Mouse (Mus musculus): ENCODE measurements around the gene March9. TPM values are rescaled to one million over a fixed set of nuclear protein-coding genes. Genes with fewer than 3 reads are reported as not detected.
A peak's percentile ranks its signal among the peaks of the same experiment; 100 is the strongest.

Gene March9
- 1.5 and 1.8 TPM in 2 replicates for polyA plus RNA-seq (2015; fragmentation: Nextera tagmentation; extraction: Ambion mirVana)

- peak within 1 kb of the TSS; percentile 94 for H3K4me3 ChIP-seq
- H3K4me2 ChIP-seq (replicated peaks): peak within 1 kb of the TSS; percentile 93
- no peaks in the 10 kb centered on the region for H3K9me3 ChIP-seq
- H3K27ac ChIP-seq: peak within 1 kb of the TSS; percentile 39; the same call in 1 of the 2 replicates
- WGBS: under 1% methylated on average over 36 of the region's 72 CpGs
- H3K36me3 ChIP-seq: peaks cover 34% of the 10 kb centered on the region
- peak; percentile 5; the same call in 1 of the 2 replicates for ATAC-seq (ENCODE audit: low FRiP score, low read depth)
- H3K9ac ChIP-seq: peak within 1 kb of the TSS; percentile 85
- H3K4me1 ChIP-seq: peaks cover 26% of the 10 kb centered on the region
- peaks cover 28% of the 10 kb centered on the region for H3K27me3 ChIP-seq
These were observed at the start of gene March9 for GRCm38 (mm10) chr10:127059968-127060916. March9 (minus strand) TSS chr10:127060184.

- H3K27ac ChIP-seq: no peak overlapping the region
- WGBS: 77% methylated on average over 3 of the region's 3 CpGs
- no peak overlapping the region for H3K4me3 ChIP-seq
- H3K36me3 ChIP-seq: peaks cover 22% of the 10 kb centered on the region
- no peak overlapping the region for H3K9ac ChIP-seq
- no peak for ATAC-seq (ENCODE audit: low FRiP score, low read depth)
- H3K4me1 ChIP-seq: no peaks in the 10 kb centered on the region
- H3K27me3 ChIP-seq: no peaks in the 10 kb centered on the region
- H3K9me3 ChIP-seq: no peaks in the 10 kb centered on the region
- no peak overlapping the region for H3K4me2 ChIP-seq (replicated peaks)
These were observed 48.2 kb upstream of the March9 start for GRCm38 (mm10) chr10:127108262-127108583.

GRCm38 (mm10) chr10:127107563-127108261 is 47.7 kb upstream of the March9 start:
- no peak overlapping the region for H3K4me3 ChIP-seq
- H3K4me1 ChIP-seq: no peaks in the 10 kb centered on the region
- H3K9ac ChIP-seq: no peak overlapping the region
- H3K36me3 ChIP-seq: peaks cover 17% of the 10 kb centered on the region
- no peaks in the 10 kb centered on the region for H3K9me3 ChIP-seq
- no peak overlapping the region for H3K4me2 ChIP-seq (replicated peaks)
- WGBS: 84% methylated on average over 16 of the region's 16 CpGs
- no peak for ATAC-seq (ENCODE audit: low FRiP score, low read depth)
- no peaks in the 10 kb centered on the region for H3K27me3 ChIP-seq
- no peak overlapping the region for H3K27ac ChIP-seq

GRCm38 (mm10) chr10:127103631-127104030 is 43.6 kb upstream of the March9 start:
- H3K36me3 ChIP-seq: peaks cover 30% of the 10 kb centered on the region

GRCm38 (mm10) chr10:127101151-127101550 is 41.2 kb upstream of the March9 start:
- 86% methylated on average over 6 of the region's 6 CpGs for WGBS
- Histone ChIP-seq H3K9ac (no peak overlapping the region), H3K36me3 (peaks cover 44% of the 10 kb centered on the region), H3K27me3 (no peaks in the 10 kb centered on the region), H3K4me3 (no peak overlapping the region), H3K27ac (no peak overlapping the region), H3K4me2 (replicated peaks) (no peak overlapping the region), H3K9me3 (no peaks in the 10 kb centered on the region), H3K4me1 (no peaks in the 10 kb centered on the region)
- no peak for ATAC-seq (ENCODE audit: low FRiP score, low read depth)

More at GRCm38 (mm10) chr10:127103631-127104030, 43.6 kb upstream of the March9 start:
- H3K27ac ChIP-seq: no peak overlapping the region
- H3K9ac ChIP-seq: no peak overlapping the region
- no peaks in the 10 kb centered on the region for H3K9me3 ChIP-seq
- H3K4me1 ChIP-seq: no peaks in the 10 kb centered on the region
- no peak overlapping the region for H3K4me3 ChIP-seq
- H3K4me2 ChIP-seq (replicated peaks): no peak overlapping the region
- no peaks in the 10 kb centered on the region for H3K27me3 ChIP-seq
- 80% methylated on average over 7 of the region's 7 CpGs for WGBS
- no peak for ATAC-seq (ENCODE audit: low FRiP score, low read depth)

GRCm38 (mm10) chr10:127100414-127100813 is 40.4 kb upstream of the March9 start:
- ATAC-seq (ENCODE audit: low FRiP score, low read depth): no peak
- Histone ChIP-seq H3K4me2 (replicated peaks) (no peak overlapping the region), H3K27ac (no peak overlapping the region), H3K27me3 (no peaks in the 10 kb centered on the region), H3K9me3 (no peaks in the 10 kb centered on the region), H3K9ac (no peak overlapping the region), H3K4me1 (no peaks in the 10 kb centered on the region), H3K4me3 (no peak overlapping the region), H3K36me3 (peaks cover 52% of the 10 kb centered on the region)
- 84% methylated on average over 8 of the region's 8 CpGs for WGBS

DNA sequence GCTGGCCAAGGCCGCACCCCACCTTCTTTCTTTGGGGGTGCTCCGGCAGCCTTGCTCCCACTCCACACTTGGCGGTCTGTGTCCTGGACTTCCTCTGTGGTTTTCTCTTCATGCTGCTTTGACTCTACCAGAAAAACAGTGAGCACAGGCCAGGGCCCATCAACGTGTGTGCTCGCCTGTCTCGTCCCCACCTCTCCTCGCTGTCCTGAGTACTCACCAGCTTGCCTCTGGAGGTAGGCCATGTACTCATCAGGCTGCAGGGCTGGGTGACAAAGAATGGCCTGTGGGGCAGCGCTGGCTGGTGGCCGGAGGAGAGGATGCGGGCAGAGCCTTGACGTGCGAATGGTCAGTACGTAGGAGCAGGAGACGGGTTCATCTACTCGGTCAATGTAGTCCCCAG is 39.9 kb upstream of the March9 start:
- H3K27me3 ChIP-seq: no peaks in the 10 kb centered on the region
- no peak for ATAC-seq (ENCODE audit: low FRiP score, low read depth)
- no peak overlapping the region for H3K4me2 ChIP-seq (replicated peaks)
- WGBS: 92% methylated on average over 15 of the region's 15 CpGs
- H3K9me3 ChIP-seq: no peaks in the 10 kb centered on the region
- no peak overlapping the region for H3K27ac ChIP-seq
- H3K4me1 ChIP-seq: no peaks in the 10 kb centered on the region
- no peak overlapping the region for H3K4me3 ChIP-seq
- H3K36me3 ChIP-seq: peaks cover 57% of the 10 kb centered on the region
- H3K9ac ChIP-seq: no peak overlapping the region

DNA sequence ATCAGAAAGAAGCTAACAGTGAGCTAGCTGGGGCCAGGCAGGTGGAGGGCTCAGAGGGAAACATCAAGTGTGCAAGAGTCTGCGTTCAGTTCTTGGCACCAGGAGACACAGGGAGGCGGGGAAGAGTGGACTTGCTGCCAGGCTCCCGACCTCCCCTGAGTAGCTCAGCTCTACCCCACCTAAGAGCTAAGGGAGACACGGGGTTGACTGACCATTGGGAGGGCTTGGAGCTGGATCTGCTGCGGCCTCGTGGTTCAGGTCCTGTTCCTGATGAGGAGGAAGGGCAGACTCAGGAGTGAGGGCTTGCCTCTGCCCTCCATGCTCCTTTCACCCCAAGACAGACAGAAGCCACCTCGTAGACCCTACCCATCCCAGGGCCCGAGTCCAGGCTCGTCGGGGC is 39.2 kb upstream of the March9 start:
- ATAC-seq (ENCODE audit: low FRiP score, low read depth): no peak
- H3K27ac ChIP-seq: no peak overlapping the region
- WGBS: 85% methylated on average over 10 of the region's 10 CpGs
- H3K4me1 ChIP-seq: peaks cover 5% of the 10 kb centered on the region
- H3K4me3 ChIP-seq: no peak overlapping the region
- H3K9me3 ChIP-seq: no peaks in the 10 kb centered on the region
- no peak overlapping the region for H3K9ac ChIP-seq
- H3K36me3 ChIP-seq: peaks cover 57% of the 10 kb centered on the region
- no peak overlapping the region for H3K4me2 ChIP-seq (replicated peaks)
- H3K27me3 ChIP-seq: peaks cover under 1% of the 10 kb centered on the region; the same call in 1 of the 2 replicates

GRCm38 (mm10) chr10:127098514-127098913 is 38.5 kb upstream of the March9 start:
- Histone ChIP-seq H3K9ac (no peak overlapping the region), H3K9me3 (no peaks in the 10 kb centered on the region), H3K27me3 (peaks cover 7% of the 10 kb centered on the region), H3K4me1 (peaks cover 6% of the 10 kb centered on the region), H3K4me3 (no peak overlapping the region), H3K4me2 (replicated peaks) (no peak overlapping the region), H3K36me3 (peaks cover 57% of the 10 kb centered on the region), H3K27ac (no peak overlapping the region)
- no peak for ATAC-seq (ENCODE audit: low FRiP score, low read depth)
- 74% methylated on average over 20 of the region's 20 CpGs for WGBS

DNA sequence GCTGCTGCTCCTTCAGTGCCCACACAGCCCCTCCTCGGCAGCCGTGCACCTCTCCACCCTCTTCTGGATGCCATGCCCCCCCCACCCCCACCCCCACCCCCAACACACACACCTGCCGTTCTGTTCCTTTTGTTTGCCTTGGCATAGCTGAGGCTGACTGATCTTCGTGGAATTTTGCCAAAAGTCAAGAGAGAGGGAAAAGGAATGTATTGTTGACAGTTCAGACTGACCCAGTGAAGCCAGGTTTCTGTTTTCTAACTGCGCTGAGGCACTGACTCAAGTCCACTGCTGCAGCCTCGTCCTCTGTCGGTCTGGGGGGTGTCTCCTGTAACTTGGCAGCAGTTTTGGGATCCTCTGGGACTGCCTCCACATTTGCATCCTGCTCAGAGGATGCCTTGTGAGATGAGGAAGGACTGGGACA is 34.4 kb upstream of the March9 start:
- no peak for ATAC-seq (ENCODE audit: low FRiP score, low read depth)
- H3K36me3 ChIP-seq: peaks cover 45% of the 10 kb centered on the region
- no peak overlapping the region for H3K9ac ChIP-seq
- H3K27me3 ChIP-seq: peaks cover 48% of the 10 kb centered on the region
- no peaks in the 10 kb centered on the region for H3K9me3 ChIP-seq
- peaks cover 26% of the 10 kb centered on the region for H3K4me1 ChIP-seq
- no peak overlapping the region for H3K27ac ChIP-seq
- no peak overlapping the region for H3K4me2 ChIP-seq (replicated peaks)
- H3K4me3 ChIP-seq: no peak overlapping the region
- WGBS: 66% methylated on average over 7 of the region's 7 CpGs

DNA sequence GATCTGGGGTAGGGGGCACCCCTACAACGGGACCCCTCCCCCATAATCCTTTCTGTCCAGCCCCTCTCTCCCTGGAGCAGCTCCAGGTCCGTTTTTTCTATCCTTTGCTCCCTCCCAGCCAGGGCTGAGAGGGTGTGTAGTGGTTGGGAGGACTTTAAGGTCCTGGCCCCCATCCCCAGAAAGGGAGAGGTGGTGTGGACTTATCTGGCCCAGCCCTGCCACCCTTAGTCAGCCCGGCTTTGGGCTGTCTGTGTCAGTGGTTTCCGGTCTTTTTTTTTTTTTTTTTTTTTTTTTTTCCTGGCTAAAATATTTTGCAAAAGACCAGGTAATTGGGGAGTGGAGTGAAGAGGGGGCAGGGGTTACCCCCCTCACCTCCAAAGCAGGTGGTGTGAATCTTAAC is 32.8 kb upstream of the March9 start:
- Histone ChIP-seq H3K27me3 (peaks cover 65% of the 10 kb centered on the region), H3K4me1 (peaks cover 26% of the 10 kb centered on the region), H3K4me2 (replicated peaks) (no peak overlapping the region), H3K36me3 (peaks cover 28% of the 10 kb centered on the region), H3K27ac (no peak overlapping the region), H3K9ac (no peak overlapping the region), H3K4me3 (no peak overlapping the region), H3K9me3 (no peaks in the 10 kb centered on the region)
- WGBS: 58% methylated on average over 4 of the region's 4 CpGs
- no peak for ATAC-seq (ENCODE audit: low FRiP score, low read depth)
